Mouse (Mus musculus): ENCODE data around the gene Celsr1. TPM values are rescaled to one million over a fixed set of nuclear protein-coding genes. Genes with fewer than 3 reads are reported as not detected.

The Celsr1 gene
- polyA plus RNA-seq, 1 experiment from 2014 or later, result 2.7 TPM

GRCm38 (mm10) chr15:85962691-85963090 is 70.9 kb downstream of the Celsr1 start:
- H3K27me3 ChIP-seq, result no peaks in the 10 kb centered on the region
- WGBS, result 91% methylated on average over 8 of the region's 8 CpGs
- 0 out of 2 replicates have a peak, but pooled peaks cover 6% of the 10 kb centered on the region for H3K4me1 ChIP-seq (replicated peaks)
- H3K4me3 ChIP-seq (replicated peaks), result no peak overlapping the region
- H3K4me2 ChIP-seq (replicated peaks), result no peak overlapping the region
- ATAC-seq, result no peak
- H3K27ac ChIP-seq, result no peak overlapping the region
- H3K36me3 ChIP-seq, result peaks cover 11% of the 10 kb centered on the region
- H3K9ac ChIP-seq (replicated peaks), result no peak overlapping the region
- H3K9me3 ChIP-seq, result no peaks in the 10 kb centered on the region

- Histone ChIP-seq H3K27me3 (no peaks in the 10 kb centered on the region), H3K27ac (no peak overlapping the region), H3K9ac (replicated peaks) (no peak overlapping the region), H3K4me1 (replicated peaks) (0 out of 2 replicates have a peak, but pooled peaks cover 6% of the 10 kb centered on the region), H3K9me3 (no peaks in the 10 kb centered on the region), H3K4me2 (replicated peaks) (no peak overlapping the region), H3K4me3 (replicated peaks) (no peak overlapping the region), H3K36me3 (peaks cover 14% of the 10 kb centered on the region)
- WGBS, result 86% methylated on average over 4 of the region's 4 CpGs
- ATAC-seq, result no peak
Measured at GRCm38 (mm10) chr15:85961651-85962050, 71.9 kb downstream of the Celsr1 start.

GRCm38 (mm10) chr15:85961131-85961530 is 72.4 kb downstream of the Celsr1 start:
- Histone ChIP-seq H3K9me3 (no peaks in the 10 kb centered on the region), H3K4me1 (replicated peaks) (0 out of 2 replicates have a peak, but pooled peaks cover 3% of the 10 kb centered on the region), H3K4me3 (replicated peaks) (no peak overlapping the region), H3K36me3 (peaks cover 14% of the 10 kb centered on the region), H3K27me3 (no peaks in the 10 kb centered on the region), H3K9ac (replicated peaks) (no peak overlapping the region), H3K27ac (no peak overlapping the region), H3K4me2 (replicated peaks) (no peak overlapping the region)
- 73% methylated on average over 7 of the region's 7 CpGs for WGBS
- no peak for ATAC-seq

DNA sequence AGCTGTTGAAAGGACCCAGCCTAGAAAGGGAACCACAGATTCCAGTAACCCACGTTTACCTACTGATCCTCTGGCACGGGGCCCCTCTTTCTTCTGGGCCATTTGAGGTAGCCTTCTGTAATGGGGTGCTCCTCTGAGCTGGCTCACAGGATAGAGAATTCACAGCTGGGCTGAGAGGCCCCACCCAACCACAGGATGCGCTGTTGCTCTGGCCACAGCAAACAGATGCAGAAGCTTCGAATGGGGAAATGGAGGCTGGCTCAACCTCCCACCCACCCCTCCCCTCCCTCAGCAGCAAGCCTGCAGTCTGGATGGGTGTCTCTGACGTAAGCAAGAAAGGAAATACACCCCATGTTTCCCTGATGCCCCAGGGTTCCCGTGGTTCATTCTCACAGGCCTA is 77.4 kb downstream of the Celsr1 start:
- ATAC-seq, result no peak
- H3K4me3 ChIP-seq (replicated peaks), result no peak overlapping the region
- no peak overlapping the region for H3K4me2 ChIP-seq (replicated peaks)
- no peak overlapping the region for H3K27ac ChIP-seq
- H3K9me3 ChIP-seq, result no peaks in the 10 kb centered on the region
- H3K4me1 ChIP-seq (replicated peaks), result 0 out of 2 replicates have a peak, but pooled peaks cover 4% of the 10 kb centered on the region
- no peaks in the 10 kb centered on the region for H3K27me3 ChIP-seq
- peaks cover 14% of the 10 kb centered on the region for H3K36me3 ChIP-seq
- H3K9ac ChIP-seq (replicated peaks), result no peak overlapping the region
- WGBS, result 73% methylated on average over 6 of the region's 6 CpGs

- no peak overlapping the region for H3K27ac ChIP-seq
- no peak overlapping the region for H3K4me2 ChIP-seq (replicated peaks)
- H3K4me3 ChIP-seq (replicated peaks), result no peak overlapping the region
- no peaks in the 10 kb centered on the region for H3K27me3 ChIP-seq
- no peak for ATAC-seq
- H3K9me3 ChIP-seq, result no peaks in the 10 kb centered on the region
- H3K36me3 ChIP-seq, result peaks cover 11% of the 10 kb centered on the region
- no peak overlapping the region for H3K9ac ChIP-seq (replicated peaks)
- H3K4me1 ChIP-seq (replicated peaks), result peaks cover 4% of the 10 kb centered on the region
- 86% methylated on average over 6 of the region's 6 CpGs for WGBS
Measured at GRCm38 (mm10) chr15:85953458-85953857, 80.1 kb downstream of the Celsr1 start.

GRCm38 (mm10) chr15:85949421-85950164 is 84.0 kb downstream of the Celsr1 start:
- Histone ChIP-seq H3K9me3 (no peaks in the 10 kb centered on the region), H3K27ac (no peak overlapping the region), H3K9ac (replicated peaks) (no peak overlapping the region), H3K4me2 (replicated peaks) (no peak overlapping the region), H3K36me3 (no peaks in the 10 kb centered on the region), H3K4me1 (replicated peaks) (peaks cover 16% of the 10 kb centered on the region), H3K4me3 (replicated peaks) (no peak overlapping the region), H3K27me3 (no peaks in the 10 kb centered on the region)
- ATAC-seq, result no peak
- WGBS, result 75% methylated on average over 16 of the region's 16 CpGs

- H3K4me3 ChIP-seq (replicated peaks), result no peak overlapping the region
- H3K9ac ChIP-seq (replicated peaks), result peak overlapping the region; percentile 24; the same call in 1 of the 2 replicates
- H3K27me3 ChIP-seq, result no peaks in the 10 kb centered on the region
- 16% methylated on average over 8 of the region's 8 CpGs for WGBS
- peak; percentile 20; the same call in 1 of the 2 replicates for ATAC-seq
- no peaks in the 10 kb centered on the region for H3K36me3 ChIP-seq
- peak overlapping the region; percentile 11; the same call in 1 of the 2 replicates for H3K27ac ChIP-seq
- H3K4me1 ChIP-seq (replicated peaks), result peaks cover 16% of the 10 kb centered on the region
- peak overlapping the region; percentile 33 for H3K4me2 ChIP-seq (replicated peaks)
- H3K9me3 ChIP-seq, result no peaks in the 10 kb centered on the region
Measured at GRCm38 (mm10) chr15:85947967-85948366, 85.6 kb downstream of the Celsr1 start.

DNA sequence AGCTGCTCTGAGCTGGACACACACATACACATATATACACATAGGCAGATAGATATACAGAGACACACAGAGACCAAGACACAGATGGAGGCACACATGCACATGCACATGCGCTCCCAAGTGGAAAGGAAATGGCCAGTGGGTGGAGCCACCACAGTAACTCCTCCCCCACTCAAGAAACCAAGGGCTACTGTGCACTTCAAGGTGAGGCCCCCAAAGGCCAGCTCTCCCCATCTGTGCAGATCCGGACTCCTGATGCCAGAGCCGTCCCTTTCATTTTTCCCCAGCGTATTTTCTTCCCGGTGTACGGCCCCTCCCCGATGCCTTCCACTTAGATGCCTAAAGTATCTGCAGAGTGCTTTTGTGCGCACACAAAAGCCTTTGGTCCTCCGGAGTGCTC is 86.0 kb downstream of the Celsr1 start:
- Histone ChIP-seq H3K9ac (replicated peaks) (peak overlapping the region; percentile 24; the same call in 1 of the 2 replicates), H3K4me1 (replicated peaks) (peaks cover 16% of the 10 kb centered on the region), H3K4me3 (replicated peaks) (no peak overlapping the region), H3K4me2 (replicated peaks) (peak overlapping the region; percentile 33), H3K27ac (peak overlapping the region; percentile 11; the same call in 1 of the 2 replicates), H3K36me3 (no peaks in the 10 kb centered on the region), H3K9me3 (no peaks in the 10 kb centered on the region), H3K27me3 (no peaks in the 10 kb centered on the region)
- ATAC-seq, result peak; percentile 62
- WGBS, result 9% methylated on average over 9 of the region's 9 CpGs

- WGBS, result 36% methylated on average over 5 of the region's 5 CpGs
- H3K4me3 ChIP-seq (replicated peaks), result no peak overlapping the region
- no peak overlapping the region for H3K4me2 ChIP-seq (replicated peaks)
- ATAC-seq, result no peak
- H3K9me3 ChIP-seq, result no peaks in the 10 kb centered on the region
- no peaks in the 10 kb centered on the region for H3K4me1 ChIP-seq (replicated peaks)
- H3K27me3 ChIP-seq, result no peaks in the 10 kb centered on the region
- H3K27ac ChIP-seq, result no peak overlapping the region
- H3K9ac ChIP-seq (replicated peaks), result no peak overlapping the region
- peaks cover 10% of the 10 kb centered on the region; the same call in 1 of the 2 replicates for H3K36me3 ChIP-seq
Measured at GRCm38 (mm10) chr15:85935627-85936049, 97.9 kb downstream of the Celsr1 start.

- Histone ChIP-seq H3K4me2 (replicated peaks) (no peak overlapping the region), H3K4me3 (replicated peaks) (no peak overlapping the region), H3K36me3 (peaks cover 11% of the 10 kb centered on the region), H3K27me3 (no peaks in the 10 kb centered on the region), H3K27ac (no peak overlapping the region), H3K9ac (replicated peaks) (no peak overlapping the region), H3K4me1 (replicated peaks) (no peaks in the 10 kb centered on the region), H3K9me3 (no peaks in the 10 kb centered on the region)
- 73% methylated on average over 12 of the region's 12 CpGs for WGBS
- no peak for ATAC-seq
Measured at GRCm38 (mm10) chr15:85928161-85928560, 105.4 kb downstream of the Celsr1 start.

GRCm38 (mm10) chr15:85921855-85922254 is 111.7 kb downstream of the Celsr1 start:
- Histone ChIP-seq H3K9me3 (no peaks in the 10 kb centered on the region), H3K4me3 (replicated peaks) (no peak overlapping the region), H3K27me3 (no peaks in the 10 kb centered on the region), H3K4me2 (replicated peaks) (no peak overlapping the region), H3K9ac (replicated peaks) (no peak overlapping the region), H3K4me1 (replicated peaks) (no peaks in the 10 kb centered on the region), H3K36me3 (peaks cover 5% of the 10 kb centered on the region), H3K27ac (no peak overlapping the region)
- no peak for ATAC-seq
- 92% methylated on average over 11 of the region's 11 CpGs for WGBS

DNA sequence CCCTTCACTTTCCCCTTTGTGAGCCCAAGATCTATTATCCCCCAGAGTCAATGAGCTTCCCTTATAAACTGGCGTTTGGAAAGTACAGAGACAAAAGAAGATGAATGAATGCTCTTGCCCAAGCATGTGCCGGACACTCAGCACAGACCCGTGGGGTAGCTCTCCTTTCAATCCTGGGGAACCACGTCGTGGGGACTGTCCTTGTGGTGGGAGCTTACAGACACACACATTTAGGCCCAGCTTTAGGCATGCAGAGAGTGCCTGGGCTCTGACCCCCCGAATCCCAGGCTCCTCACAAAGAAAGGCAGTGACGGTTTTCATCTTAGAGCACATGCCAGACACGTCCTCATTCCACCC is 113.7 kb downstream of the Celsr1 start:
- Histone ChIP-seq H3K4me1 (replicated peaks) (no peaks in the 10 kb centered on the region), H3K4me3 (replicated peaks) (no peak overlapping the region), H3K36me3 (peaks cover 22% of the 10 kb centered on the region), H3K27me3 (no peaks in the 10 kb centered on the region), H3K27ac (no peak overlapping the region), H3K9ac (replicated peaks) (no peak overlapping the region), H3K4me2 (replicated peaks) (no peak overlapping the region), H3K9me3 (no peaks in the 10 kb centered on the region)
- ATAC-seq, result no peak
- 67% methylated on average over 8 of the region's 8 CpGs for WGBS

All from midbrain, embryonic 13.5 days (tissue).